Mouse (Mus musculus) erythroblast, embryonic 14.5 days (primary cell): Measurements from ENCODE around the gene Prrc2c.
"Not testable (repeated sequence)": the region's sequence is repeated elsewhere in the genome, so short reads cannot be mapped to it uniquely, and the experiment has no call there.

Experiments used
- GATA1 ChIP-seq: IDR thresholded peaks from 2 replicates; pipeline ENCODE4 v1.6.1; 2012; ENCODE audit warnings: low read length, inconsistent platforms, mixed read lengths
- TAL1 ChIP-seq: IDR thresholded peaks from 3 replicates; pipeline ENCODE4 v1.6.1; 2012; ENCODE audit warnings: low read length, inconsistent platforms, mixed read lengths

- TF ChIP-seq GATA1, TAL1: not testable (repeated sequence)
Observed at GRCm38 (mm10) chr1:162635291-162635931, 104.9 kb downstream of the Prrc2c start.
